Mouse (Mus musculus): ENCODE results near the gene Fbxw5.

The Fbxw5 gene

DNA sequence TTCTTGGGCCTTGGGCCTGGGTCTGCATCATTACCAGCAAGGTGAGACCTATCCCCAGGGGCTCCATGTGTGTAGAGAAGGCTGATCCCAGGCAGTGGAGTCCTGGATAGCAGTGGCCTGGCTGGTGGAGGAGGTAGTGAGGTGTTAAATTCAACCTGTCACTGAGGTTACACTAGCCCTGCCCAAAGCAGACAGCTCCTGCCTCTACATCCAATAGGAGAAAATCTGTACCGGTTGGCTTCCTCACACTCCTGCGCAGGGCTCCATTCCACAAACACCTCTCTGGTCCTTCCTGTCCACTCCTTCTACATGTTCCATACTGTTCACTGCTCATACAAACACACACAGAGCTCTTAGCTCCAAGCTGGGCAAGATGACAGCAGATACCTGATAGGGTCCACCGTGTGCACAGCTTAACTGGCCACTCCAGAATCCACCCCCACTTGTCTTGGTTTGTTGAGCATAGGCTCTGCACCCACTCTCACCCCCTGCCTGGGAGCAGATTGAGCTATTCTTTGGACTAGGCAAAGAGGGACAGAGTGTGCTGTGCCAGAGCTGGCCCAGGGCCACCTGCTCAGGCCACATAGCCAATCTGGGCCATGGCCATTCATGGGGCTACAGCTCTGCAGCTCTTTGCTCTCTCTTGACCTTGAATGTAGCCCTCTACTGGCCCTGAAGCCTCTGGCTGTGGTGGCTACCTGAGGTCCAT is 22.4 kb upstream of the Fbxw5 start:
- peak; percentile 64 for DNase-seq (ENCODE audit: low spot score)

- DNase-seq (ENCODE audit: low spot score) = no peak
Measured at GRCm38 (mm10) chr2:25479551-25480311, 20.8 kb upstream of the Fbxw5 start.

DNA sequence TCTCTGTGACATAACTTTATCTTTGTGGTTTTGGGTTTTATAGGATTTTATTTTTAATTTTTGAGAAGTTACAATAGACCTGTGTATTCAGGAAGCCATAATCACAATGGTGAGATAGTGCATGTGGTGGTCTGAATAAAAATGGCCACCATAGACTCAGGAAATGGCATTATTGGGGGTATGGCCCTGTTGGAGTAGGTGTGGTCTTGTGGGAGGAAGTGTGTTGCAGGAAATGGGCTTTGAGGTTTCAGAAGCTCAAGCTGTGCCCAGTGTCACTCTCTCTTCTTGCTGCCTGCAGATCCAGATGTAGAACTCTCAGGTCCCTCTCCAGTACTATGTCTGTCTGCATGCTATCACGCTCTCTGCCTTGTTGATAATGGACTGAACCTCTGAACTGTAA is 20.0 kb upstream of the Fbxw5 start:
- DNase-seq (ENCODE audit: low spot score) = no peak

DNA sequence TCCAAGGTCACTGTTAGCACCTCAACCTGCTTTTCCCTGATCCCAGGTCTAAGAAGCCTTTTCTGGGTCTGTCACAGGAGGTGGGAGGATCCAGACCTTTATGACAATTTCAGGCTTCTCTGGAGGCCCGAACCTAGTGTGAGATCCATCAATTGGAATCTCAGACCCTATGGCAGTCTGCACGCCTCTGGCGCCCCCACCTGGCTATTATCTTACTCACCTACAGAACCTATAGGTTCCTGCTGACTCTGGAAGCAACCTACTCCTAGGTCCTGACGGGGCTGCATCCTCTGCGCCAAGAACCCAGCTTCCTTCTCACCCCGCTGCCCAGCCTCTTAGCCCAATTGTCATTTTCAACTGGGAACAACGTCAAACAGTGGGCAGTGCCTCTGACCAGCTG is 17.6 kb upstream of the Fbxw5 start:
- peak; percentile 58 for DNase-seq (ENCODE audit: low spot score)

- DNase-seq (ENCODE audit: low spot score) = no peak
Measured at GRCm38 (mm10) chr2:25484901-25485647, 15.5 kb upstream of the Fbxw5 start.

DNA sequence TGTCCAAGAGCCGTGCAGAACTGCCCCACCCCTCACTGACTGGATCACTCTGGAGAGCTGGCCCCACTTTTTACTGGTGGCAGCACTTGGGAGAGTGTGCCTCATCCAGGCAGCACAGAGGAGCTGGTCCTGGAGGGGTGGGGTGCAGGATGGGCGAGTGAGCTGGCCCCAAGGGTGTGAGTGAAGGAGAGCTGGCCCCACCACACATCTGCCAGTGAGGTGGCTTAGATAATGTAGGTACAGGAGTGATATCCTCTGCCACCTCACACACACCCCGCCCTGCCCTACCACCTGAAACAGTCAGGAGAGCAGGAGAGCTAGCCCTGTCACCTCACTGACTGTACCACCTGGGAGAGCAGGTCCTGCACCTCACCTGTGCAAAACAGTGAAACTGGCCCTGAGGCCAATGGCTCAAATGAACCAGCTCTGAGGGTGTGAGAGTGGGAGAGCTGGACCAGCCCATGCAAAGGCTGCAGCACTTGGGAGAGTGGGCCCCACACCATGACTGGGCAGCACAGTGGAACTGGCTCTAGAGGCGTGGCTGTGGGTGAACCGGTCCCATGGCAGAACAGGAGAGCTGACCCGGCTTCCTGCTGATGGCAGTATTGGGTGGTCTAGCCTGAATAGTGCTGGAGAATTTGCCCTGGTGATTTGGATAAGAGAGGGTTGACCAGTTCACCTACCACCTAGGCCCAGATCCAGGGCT is 12.4 kb upstream of the Fbxw5 start:
- DNase-seq (ENCODE audit: low spot score) = no peak

GRCm38 (mm10) chr2:25488671-25489068 is 11.9 kb upstream of the Fbxw5 start:
- peak; percentile 61 for DNase-seq (ENCODE audit: low spot score)

- no peak for DNase-seq (ENCODE audit: low spot score)
Measured at GRCm38 (mm10) chr2:25492988-25493387, 7.6 kb upstream of the Fbxw5 start.

- no peak for DNase-seq (ENCODE audit: low spot score)
Measured at GRCm38 (mm10) chr2:25493476-25493961, 7.0 kb upstream of the Fbxw5 start, which contains the start of gene Lcn12. Lcn12 (minus strand) TSS chr2:25493911.

DNA sequence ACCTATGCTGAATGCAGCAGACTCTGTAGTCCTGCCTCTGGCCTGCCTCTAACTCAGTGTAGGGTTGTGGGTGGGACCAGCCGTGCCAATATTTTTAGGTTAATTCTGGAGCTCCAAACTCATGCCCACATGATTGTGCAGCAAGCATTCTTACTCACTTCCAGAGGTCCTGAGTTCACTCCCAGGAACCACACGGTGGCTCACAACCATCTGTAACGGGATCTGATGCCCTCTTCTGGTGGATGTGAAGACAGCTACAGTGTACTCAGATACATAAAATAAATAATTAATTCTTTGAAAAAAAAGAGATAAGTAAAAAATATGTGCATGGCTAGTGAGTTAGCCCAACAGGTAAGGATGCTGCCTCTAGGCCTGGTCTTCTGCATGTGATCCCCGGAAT is 4.1 kb upstream of the Fbxw5 start:
- DNase-seq (ENCODE audit: low spot score) = peak; percentile 66

GRCm38 (mm10) chr2:25497846-25498575 is 2.5 kb upstream of the Fbxw5 start:
- peak; percentile 48 for DNase-seq (ENCODE audit: low spot score)

- no peak for DNase-seq (ENCODE audit: low spot score)
Measured at GRCm38 (mm10) chr2:25498622-25499478, 1.7 kb upstream of the Fbxw5 start.

- DNase-seq (ENCODE audit: low spot score) = no peak
Measured at GRCm38 (mm10) chr2:25500071-25500575, 427 bp upstream of the Fbxw5 start.

GRCm38 (mm10) chr2:25501593-25502486 is 1.3 kb downstream of the Fbxw5 start, which contains the start of gene C8g:
C8g (minus strand) TSS chr2:25501719.
- no peak for DNase-seq (ENCODE audit: low spot score)

GRCm38 (mm10) chr2:25502726-25503125 is 2.2 kb downstream of the Fbxw5 start:
- no peak for DNase-seq (ENCODE audit: low spot score)

- no peak for DNase-seq (ENCODE audit: low spot score)
Measured at GRCm38 (mm10) chr2:25504538-25504937, 4.0 kb downstream of the Fbxw5 start.

GRCm38 (mm10) chr2:25505000-25505399 is 4.5 kb downstream of the Fbxw5 start:
- DNase-seq (ENCODE audit: low spot score) = no peak

GRCm38 (mm10) chr2:25505860-25506259 is 5.3 kb downstream of the Fbxw5 start:
- DNase-seq (ENCODE audit: low spot score) = no peak

GRCm38 (mm10) chr2:25506964-25507363 is 6.4 kb downstream of the Fbxw5 start:
- DNase-seq (ENCODE audit: low spot score) = no peak

Data from adipocyte (in vitro differentiated cells).